ENCODE assay signal across 7 mouse cellular contexts in the genomic region with DNA sequence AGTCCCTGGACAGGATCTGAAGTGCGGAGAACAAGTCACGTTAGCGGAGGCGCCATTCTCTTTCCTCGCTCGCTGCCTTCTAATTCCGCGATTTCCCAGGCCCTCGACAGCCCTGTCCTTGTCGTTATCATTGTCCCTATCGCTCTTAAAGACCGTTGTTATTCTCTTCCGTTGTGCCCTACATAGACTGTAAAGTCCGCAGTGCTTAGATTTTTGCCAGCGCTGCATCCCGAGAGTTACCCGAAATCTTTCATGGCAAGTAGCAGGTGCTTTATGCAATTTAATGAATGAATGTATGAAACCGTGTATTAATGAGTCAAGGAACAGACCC. TPM values are rescaled to one million over a fixed set of nuclear protein-coding genes. Genes with fewer than 3 reads are reported as not detected.
DNase-seq lines count a peak whose midpoint lies in the region; ATAC-seq lines count a peak whose summit lies in the region.

No protein-coding gene starts in this region.

- peak overlapping the region; percentile 92 for H3K9ac ChIP-seq in lung, embryonic 16.5 days (ENCODE audit: low read length)
- peak overlapping the region; percentile 83 for H3K9ac ChIP-seq in forebrain, embryonic 11.5 days (ENCODE audit: low read length)
- H3K9ac ChIP-seq in liver, embryonic 11.5 days (ENCODE audit: low read depth, low read length), result peak overlapping the region; percentile 60
- peak overlapping the region; percentile 60; the same call in 1 of the 2 replicates for H3K9ac ChIP-seq in stomach, embryonic 15.5 days

- peak; percentile 19; the same call in 1 of the 2 replicates for ATAC-seq in lung, embryonic 16.5 days (ENCODE audit: low read depth)
- peak; percentile 40; the same call in 1 of the 2 replicates for ATAC-seq in forebrain, embryonic 11.5 days (replicated peaks; ENCODE audit: low FRiP score)
- peak; percentile 53 for ATAC-seq in liver, embryonic 11.5 days (replicated peaks; ENCODE audit: low FRiP score)
- ATAC-seq in stomach, embryonic 15.5 days (ENCODE audit: insufficient read depth, low FRiP score, low read depth), result peak; percentile 16; the same call in 1 of the 2 replicates

- DNase-seq in lung, adult 18-20 months, result no peak
- DNase-seq in forebrain, embryonic 11.5 days (ENCODE audit: low spot score), result no peak
- DNase-seq in liver, embryonic 11.5 days (ENCODE audit: low spot score), result no peak
- DNase-seq in thymus, postnatal 14 days, result no peak
- DNase-seq in cerebellum, adult 9-11 months, result no peak

- H3K27ac ChIP-seq in lung, embryonic 16.5 days (ENCODE audit: low read length), result peak overlapping the region; percentile 72
- peak overlapping the region; percentile 83 for H3K27ac ChIP-seq in forebrain, embryonic 11.5 days (ENCODE audit: low read depth, low read length)
- H3K27ac ChIP-seq in liver, embryonic 11.5 days (ENCODE audit: low read depth, low read length), result peak overlapping the region; percentile 46
- H3K27ac ChIP-seq in stomach, embryonic 15.5 days, result peak overlapping the region; percentile 90

- H3K9me3 ChIP-seq in lung, embryonic 16.5 days (ENCODE audit: control insufficient read depth, low read length), result peaks cover 3% of the 10 kb centered on the region; the same call in 1 of the 2 replicates
- no peaks in the 10 kb centered on the region; the same call in 1 of the 2 replicates for H3K9me3 ChIP-seq in forebrain, embryonic 11.5 days (ENCODE audit: control insufficient read depth, low read length)
- H3K9me3 ChIP-seq in liver, embryonic 11.5 days (ENCODE audit: control insufficient read depth, low read length), result no peaks in the 10 kb centered on the region
- no peaks in the 10 kb centered on the region for H3K9me3 ChIP-seq in stomach, embryonic 15.5 days

- peaks cover 16% of the 10 kb centered on the region for H3K36me3 ChIP-seq in lung, embryonic 16.5 days (ENCODE audit: control insufficient read depth, insufficient read depth, low read length)
- peaks cover 12% of the 10 kb centered on the region; the same call in 1 of the 2 replicates for H3K36me3 ChIP-seq in forebrain, embryonic 11.5 days (ENCODE audit: control insufficient read depth, insufficient read depth, low read length)
- peaks cover 15% of the 10 kb centered on the region for H3K36me3 ChIP-seq in liver, embryonic 11.5 days (ENCODE audit: control insufficient read depth, insufficient read depth, low read length)
- peaks cover 14% of the 10 kb centered on the region for H3K36me3 ChIP-seq in stomach, embryonic 15.5 days

- peak overlapping the region; percentile 69 for H3K4me2 ChIP-seq in lung, embryonic 16.5 days (ENCODE audit: low read depth, low read length)
- peak overlapping the region; percentile 67 for H3K4me2 ChIP-seq in forebrain, embryonic 11.5 days (ENCODE audit: low read depth, low read length, severe bottlenecking)
- peak overlapping the region; percentile 72 for H3K4me2 ChIP-seq in liver, embryonic 11.5 days
- peak overlapping the region; percentile 75 for H3K4me2 ChIP-seq in stomach, embryonic 15.5 days

- no peaks in the 10 kb centered on the region for H3K27me3 ChIP-seq in lung, embryonic 16.5 days (ENCODE audit: control insufficient read depth, insufficient read depth, low read depth, low read length)
- no peaks in the 10 kb centered on the region for H3K27me3 ChIP-seq in forebrain, embryonic 11.5 days (ENCODE audit: control insufficient read depth, insufficient read depth, low read length)
- H3K27me3 ChIP-seq in liver, embryonic 11.5 days (replicated peaks; ENCODE audit: control insufficient read depth, insufficient read depth, low read length), result no peaks in the 10 kb centered on the region
- H3K27me3 ChIP-seq in stomach, embryonic 15.5 days (replicated peaks), result no peaks in the 10 kb centered on the region

- peaks cover 13% of the 10 kb centered on the region for H3K4me1 ChIP-seq in lung, embryonic 16.5 days (replicated peaks; ENCODE audit: control insufficient read depth, insufficient read depth, low read length)
- H3K4me1 ChIP-seq in forebrain, embryonic 11.5 days (replicated peaks; ENCODE audit: control insufficient read depth, insufficient read depth, low read length), result peaks cover 9% of the 10 kb centered on the region
- peaks cover 6% of the 10 kb centered on the region for H3K4me1 ChIP-seq in liver, embryonic 11.5 days (replicated peaks; ENCODE audit: control insufficient read depth, insufficient read depth, low read length)
- peaks cover 10% of the 10 kb centered on the region for H3K4me1 ChIP-seq in stomach, embryonic 15.5 days

- H3K4me3 ChIP-seq in lung, embryonic 16.5 days (ENCODE audit: low read length), result peak overlapping the region; percentile 92
- H3K4me3 ChIP-seq in forebrain, embryonic 11.5 days (ENCODE audit: low read depth, low read length), result peak overlapping the region; percentile 89
- H3K4me3 ChIP-seq in liver, embryonic 11.5 days (ENCODE audit: low read depth, low read length), result peak overlapping the region; percentile 89
- H3K4me3 ChIP-seq in stomach, embryonic 15.5 days (replicated peaks), result peak overlapping the region; percentile 93

- WGBS in lung, embryonic 16.5 days, result under 1% methylated on average over 18 of the region's 18 CpGs
- WGBS in forebrain, embryonic 11.5 days, result under 1% methylated on average over 18 of the region's 18 CpGs
- 0% methylated on average over 18 of the region's 18 CpGs for WGBS in liver, embryonic 11.5 days
- WGBS in stomach, embryonic 15.5 days, result 1% methylated on average over 18 of the region's 18 CpGs

RNA-seq across cellular contexts. Expression of gene Cox6a1, which starts 0.4 kb away (rescaled TPM):
- 920 and 937 TPM in 2 replicates for polyA plus RNA-seq in lung, embryonic 16.5 days (2015; fragmentation: Nextera tagmentation; extraction: Ambion mirVana)
- polyA plus RNA-seq in forebrain, embryonic 11.5 days (2014; fragmentation: Nextera tagmentation; extraction: Ambion mirVana), result 674 and 731 TPM in 2 replicates
- polyA plus RNA-seq in liver, embryonic 11.5 days (2014; fragmentation: Nextera tagmentation; extraction: Ambion mirVana), result 792 and 865 TPM in 2 replicates
- polyA plus RNA-seq in stomach, embryonic 15.5 days (2015; fragmentation: Nextera tagmentation; extraction: Ambion mirVana), result 1,002 and 1,095 TPM in 2 replicates

RNA-seq across cellular contexts. Expression of gene Triap1, which starts 8.2 kb away (rescaled TPM):
- polyA plus RNA-seq in lung, embryonic 16.5 days (2015; fragmentation: Nextera tagmentation; extraction: Ambion mirVana), result 59.2 and 61.4 TPM in 2 replicates
- polyA plus RNA-seq in forebrain, embryonic 11.5 days (2014; fragmentation: Nextera tagmentation; extraction: Ambion mirVana), result 56.4 and 59.4 TPM in 2 replicates
- polyA plus RNA-seq in liver, embryonic 11.5 days (2014; fragmentation: Nextera tagmentation; extraction: Ambion mirVana), result 59.0 and 59.6 TPM in 2 replicates
- 52.0 and 58.1 TPM in 2 replicates for polyA plus RNA-seq in stomach, embryonic 15.5 days (2015; fragmentation: Nextera tagmentation; extraction: Ambion mirVana)

RNA-seq across cellular contexts. Expression of gene Gatc, which starts 8.2 kb away (rescaled TPM):
- polyA plus RNA-seq in lung, embryonic 16.5 days (2015; fragmentation: Nextera tagmentation; extraction: Ambion mirVana), result 25.5 and 27.5 TPM in 2 replicates
- polyA plus RNA-seq in forebrain, embryonic 11.5 days (2014; fragmentation: Nextera tagmentation; extraction: Ambion mirVana), result 51.5 and 51.6 TPM in 2 replicates
- 39.3 and 39.4 TPM in 2 replicates for polyA plus RNA-seq in liver, embryonic 11.5 days (2014; fragmentation: Nextera tagmentation; extraction: Ambion mirVana)
- 23.0 and 26.6 TPM in 2 replicates for polyA plus RNA-seq in stomach, embryonic 15.5 days (2015; fragmentation: Nextera tagmentation; extraction: Ambion mirVana)

RNA-seq across cellular contexts. Expression of gene Srsf9, which starts 22.2 kb away (rescaled TPM):
- polyA plus RNA-seq in lung, embryonic 16.5 days (2015; fragmentation: Nextera tagmentation; extraction: Ambion mirVana), result 157 and 223 TPM in 2 replicates
- 373 and 388 TPM in 2 replicates for polyA plus RNA-seq in forebrain, embryonic 11.5 days (2014; fragmentation: Nextera tagmentation; extraction: Ambion mirVana)
- 261 and 275 TPM in 2 replicates for polyA plus RNA-seq in liver, embryonic 11.5 days (2014; fragmentation: Nextera tagmentation; extraction: Ambion mirVana)
- polyA plus RNA-seq in stomach, embryonic 15.5 days (2015; fragmentation: Nextera tagmentation; extraction: Ambion mirVana), result 233 and 262 TPM in 2 replicates

RNA-seq across cellular contexts. Expression of gene Dynll1, which starts 48.4 kb away (rescaled TPM):
- 1,463 and 1,496 TPM in 2 replicates for polyA plus RNA-seq in lung, embryonic 16.5 days (2015; fragmentation: Nextera tagmentation; extraction: Ambion mirVana)
- 1,518 and 1,534 TPM in 2 replicates for polyA plus RNA-seq in forebrain, embryonic 11.5 days (2014; fragmentation: Nextera tagmentation; extraction: Ambion mirVana)
- polyA plus RNA-seq in liver, embryonic 11.5 days (2014; fragmentation: Nextera tagmentation; extraction: Ambion mirVana), result 1,214 and 1,307 TPM in 2 replicates
- polyA plus RNA-seq in stomach, embryonic 15.5 days (2015; fragmentation: Nextera tagmentation; extraction: Ambion mirVana), result 1,324 and 1,567 TPM in 2 replicates
